Mouse (Mus musculus): ENCODE data around the gene Zmiz1.
A peak's percentile ranks its signal among the peaks of the same experiment; 100 is the strongest.

The Zmiz1 gene

DNA sequence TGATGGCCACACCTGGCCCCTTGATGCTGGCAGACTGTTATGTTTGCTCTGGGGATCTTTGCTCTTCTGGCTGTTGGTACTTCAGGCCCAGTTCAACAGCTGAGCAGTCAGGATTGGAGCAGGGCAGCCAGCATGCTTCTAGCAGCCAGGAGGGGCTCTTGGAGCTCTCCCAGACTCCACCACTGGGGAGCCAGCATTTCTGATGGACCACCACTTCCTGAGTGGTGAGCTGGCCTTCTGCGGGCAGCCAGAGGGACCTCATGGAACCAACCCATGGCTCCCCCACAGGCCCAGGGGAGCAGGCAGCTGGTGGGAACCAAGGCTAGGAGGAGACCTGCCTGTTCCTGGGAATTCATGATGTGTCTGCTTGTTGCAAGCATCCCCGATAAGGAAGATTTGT, 94.4 kb downstream of the Zmiz1 start:
- no peak for DNase-seq (ENCODE audit: extremely low read depth, insufficient read length, low spot score)

- DNase-seq (ENCODE audit: extremely low read depth, insufficient read length, low spot score) = no peak
Observed at GRCm38 (mm10) chr14:25554781-25555180, 95.8 kb downstream of the Zmiz1 start.

DNA sequence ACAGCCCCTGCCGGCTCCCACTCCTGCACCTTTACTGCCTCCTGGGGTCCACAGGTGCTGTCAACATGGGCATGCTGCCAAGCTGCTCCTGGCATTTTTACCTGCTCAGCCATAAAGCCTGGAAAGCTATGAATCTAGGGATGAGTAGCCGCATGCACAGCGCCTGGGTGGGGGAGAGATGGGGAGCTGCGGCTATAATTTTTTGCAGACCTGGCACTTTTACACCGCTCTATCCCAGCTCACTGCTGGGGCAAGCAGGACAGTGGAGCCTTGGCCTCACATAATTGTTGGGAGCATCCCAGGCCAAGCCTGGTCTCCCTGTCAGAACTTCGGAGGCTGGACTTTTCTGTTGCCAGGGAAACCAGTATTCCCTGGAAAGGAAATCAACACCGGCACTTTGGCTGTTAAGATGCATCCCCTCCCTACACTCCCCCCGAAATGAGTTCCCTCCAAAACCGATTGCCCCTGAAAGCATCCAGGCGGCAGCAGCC, 96.4 kb downstream of the Zmiz1 start:
- DNase-seq (ENCODE audit: extremely low read depth, insufficient read length, low spot score) = no peak

DNA sequence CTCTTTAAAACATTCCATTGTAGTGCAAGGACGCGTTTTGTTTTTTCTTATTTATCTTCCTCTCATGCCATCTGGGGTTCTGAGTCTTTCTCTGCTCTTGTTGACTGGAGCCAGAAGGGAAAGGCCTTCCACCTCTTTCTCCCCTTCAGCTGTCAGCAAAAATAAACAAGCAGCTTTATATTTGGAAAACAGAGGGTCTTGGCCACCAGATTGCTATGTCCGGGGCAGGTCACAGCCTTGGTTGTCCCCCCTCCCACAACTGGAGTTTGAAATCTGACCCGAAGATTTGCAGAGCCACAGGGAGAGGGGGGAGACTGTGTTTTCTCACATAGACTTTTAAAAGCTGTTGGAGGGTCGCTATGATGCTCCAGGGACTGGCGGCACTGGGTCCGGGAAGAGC, 96.9 kb downstream of the Zmiz1 start:
- no peak for DNase-seq (ENCODE audit: extremely low read depth, insufficient read length, low spot score)

- DNase-seq (ENCODE audit: extremely low read depth, insufficient read length, low spot score) = no peak
Observed at GRCm38 (mm10) chr14:25557014-25557413, 98.0 kb downstream of the Zmiz1 start.

- DNase-seq (ENCODE audit: extremely low read depth, insufficient read length, low spot score) = no peak
Observed at GRCm38 (mm10) chr14:25558479-25558878, 99.5 kb downstream of the Zmiz1 start.

GRCm38 (mm10) chr14:25559907-25560306, 100.9 kb downstream of the Zmiz1 start:
- no peak for DNase-seq (ENCODE audit: extremely low read depth, insufficient read length, low spot score)

DNA sequence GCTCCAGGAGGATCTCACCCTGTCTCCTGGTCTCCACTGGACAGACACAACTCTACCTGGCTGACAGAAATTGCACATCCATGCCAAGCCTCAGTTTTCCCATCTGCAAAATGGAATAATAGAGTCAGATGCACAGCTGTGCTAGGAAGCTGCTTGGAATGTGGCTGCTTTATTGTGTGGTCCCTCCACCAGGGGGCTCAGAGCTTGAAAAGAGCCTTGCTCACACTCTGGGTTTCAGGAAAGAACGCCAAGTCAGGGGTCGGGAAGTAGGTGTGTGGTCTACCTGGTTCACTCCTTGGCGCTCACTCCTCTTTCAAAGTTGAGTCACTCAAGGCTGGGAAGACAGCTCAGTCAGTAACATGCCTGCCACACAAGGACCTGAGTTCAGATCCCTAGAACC, 101.9 kb downstream of the Zmiz1 start:
- DNase-seq (ENCODE audit: extremely low read depth, insufficient read length, low spot score) = no peak

DNA sequence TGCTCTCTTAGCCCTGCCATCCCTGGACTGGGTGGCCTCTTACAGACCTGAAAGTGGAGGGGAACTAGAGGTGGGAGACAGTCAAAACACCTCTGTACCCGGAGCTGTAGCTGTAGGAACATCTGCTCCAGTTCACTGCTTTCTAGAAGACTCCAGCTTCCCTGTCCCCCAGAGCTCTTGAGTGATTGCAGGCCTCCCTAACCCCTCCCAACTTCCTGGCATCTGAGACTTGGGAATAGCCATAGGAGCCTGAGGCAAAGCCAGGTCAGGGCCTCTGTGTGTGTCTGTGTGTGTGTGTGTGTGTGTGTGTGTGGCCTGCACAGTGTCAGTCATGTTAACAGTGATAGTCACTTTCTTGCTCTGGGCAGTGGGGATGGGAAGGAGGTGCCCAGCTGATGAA, 102.7 kb downstream of the Zmiz1 start:
- DNase-seq (ENCODE audit: extremely low read depth, insufficient read length, low spot score) = no peak

DNA sequence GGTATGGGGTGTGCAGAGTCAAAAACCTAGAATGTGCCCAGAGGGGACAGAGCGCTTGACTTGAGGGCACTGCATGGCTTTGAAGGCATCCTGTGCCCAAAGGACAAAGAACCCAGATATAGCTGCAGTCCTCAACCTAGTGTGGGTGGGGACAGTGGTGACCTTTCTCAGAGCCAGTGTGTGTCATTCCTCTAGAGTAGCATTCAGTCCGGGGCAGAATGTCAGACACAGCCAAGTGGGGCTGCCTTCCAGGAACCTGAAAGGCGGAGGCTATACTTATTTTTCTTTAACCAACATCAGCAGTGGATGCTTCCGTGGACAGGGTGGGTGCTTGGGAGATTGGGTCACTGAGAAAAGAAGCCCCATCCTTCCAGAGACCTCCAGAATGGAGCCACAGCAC, 103.5 kb downstream of the Zmiz1 start:
- DNase-seq (ENCODE audit: extremely low read depth, insufficient read length, low spot score) = no peak

- DNase-seq (ENCODE audit: extremely low read depth, insufficient read length, low spot score) = no peak
Observed at GRCm38 (mm10) chr14:25562909-25563308, 103.9 kb downstream of the Zmiz1 start.

GRCm38 (mm10) chr14:25564577-25564976, 105.6 kb downstream of the Zmiz1 start:
- no peak for DNase-seq (ENCODE audit: extremely low read depth, insufficient read length, low spot score)

GRCm38 (mm10) chr14:25565344-25566088, 106.5 kb downstream of the Zmiz1 start:
- peak; percentile 71 for DNase-seq (ENCODE audit: extremely low read depth, insufficient read length, low spot score)

DNA sequence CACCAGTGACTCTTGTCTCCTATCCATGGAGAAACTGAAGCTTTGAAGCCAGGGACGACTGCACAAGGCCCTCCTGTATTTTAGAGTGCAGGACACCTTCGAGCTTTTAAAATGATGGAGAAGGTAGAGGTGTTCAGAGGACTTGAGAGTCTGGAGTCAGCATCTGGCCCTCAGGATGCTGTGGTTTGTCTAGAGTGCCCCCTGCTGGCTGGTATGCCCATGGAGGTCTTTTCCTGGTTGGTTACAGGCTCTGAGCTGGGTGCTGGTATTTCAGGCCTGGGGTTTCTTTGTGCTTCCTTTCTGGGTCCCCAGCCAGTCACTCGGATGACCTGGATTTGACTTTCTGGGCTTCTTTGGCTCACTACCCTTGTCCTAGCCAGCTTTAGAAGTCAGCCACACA, 108.3 kb downstream of the Zmiz1 start:
- no peak for DNase-seq (ENCODE audit: extremely low read depth, insufficient read length, low spot score)

- no peak for DNase-seq (ENCODE audit: extremely low read depth, insufficient read length, low spot score)
Observed at GRCm38 (mm10) chr14:25567837-25568236, 108.9 kb downstream of the Zmiz1 start.

DNA sequence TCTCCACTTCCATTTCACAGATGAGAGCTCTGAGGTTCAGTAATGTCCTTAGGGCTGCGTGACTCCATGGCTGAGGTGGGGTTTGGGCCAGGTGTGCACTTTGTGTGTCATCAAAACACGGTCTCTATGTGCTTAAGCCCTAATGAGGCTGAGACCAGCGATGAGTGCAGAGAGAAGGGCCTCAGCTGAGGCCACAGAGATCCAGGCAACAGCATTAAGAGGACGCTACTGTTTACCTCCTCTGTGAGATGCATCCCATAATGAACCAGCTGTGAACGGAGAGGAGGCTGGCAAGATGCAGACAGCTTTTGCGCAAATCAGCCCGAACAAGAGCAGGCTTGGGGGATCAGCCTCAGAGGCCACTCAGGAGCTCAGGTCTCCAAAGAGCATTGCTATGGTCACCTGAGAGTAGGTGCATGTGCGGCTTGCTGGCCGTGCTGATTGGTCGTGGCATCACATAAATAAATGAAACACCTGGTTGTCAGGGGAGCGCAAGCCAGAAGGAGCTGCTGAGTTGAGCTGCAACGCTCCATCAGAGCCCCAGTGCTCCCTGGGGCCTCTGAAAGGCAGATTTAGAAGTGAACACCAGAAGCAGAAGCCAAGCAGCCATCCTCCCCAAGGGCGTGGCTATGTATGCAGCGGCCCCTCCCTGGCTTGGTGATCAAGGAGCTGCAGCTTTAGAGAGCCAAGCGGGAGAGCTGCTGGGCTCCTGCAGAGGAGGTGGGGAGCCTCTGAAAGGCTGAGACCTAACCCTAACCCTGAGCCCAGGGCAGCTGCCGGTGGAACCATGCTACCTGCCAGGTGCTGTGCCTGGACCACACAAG, 115.3 kb downstream of the Zmiz1 start:
- no peak for DNase-seq (ENCODE audit: extremely low read depth, insufficient read length, low spot score)

DNA sequence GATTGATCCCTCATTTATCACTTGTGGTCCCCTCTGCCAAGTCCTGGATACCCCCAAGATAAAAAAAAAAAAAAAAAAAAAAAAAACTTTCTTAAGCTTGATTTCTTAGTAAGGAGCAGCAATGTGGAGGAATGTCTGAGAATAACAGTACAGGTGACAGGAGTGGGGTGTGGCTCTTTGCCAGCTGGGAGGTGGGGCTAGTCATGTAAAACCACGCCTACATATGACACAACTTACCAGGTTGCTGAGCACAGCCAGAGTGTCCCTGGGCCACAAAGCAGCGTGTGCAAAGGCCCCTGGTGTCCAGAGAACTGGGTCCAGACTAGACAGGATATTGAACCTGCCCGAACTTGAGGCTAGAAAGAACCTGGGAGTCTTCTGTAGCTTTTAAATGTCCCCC, 117.7 kb downstream of the Zmiz1 start:
- DNase-seq (ENCODE audit: extremely low read depth, insufficient read length, low spot score) = no peak

- DNase-seq (ENCODE audit: extremely low read depth, insufficient read length, low spot score) = no peak
Observed at GRCm38 (mm10) chr14:25577431-25577830, 118.4 kb downstream of the Zmiz1 start.

DNA sequence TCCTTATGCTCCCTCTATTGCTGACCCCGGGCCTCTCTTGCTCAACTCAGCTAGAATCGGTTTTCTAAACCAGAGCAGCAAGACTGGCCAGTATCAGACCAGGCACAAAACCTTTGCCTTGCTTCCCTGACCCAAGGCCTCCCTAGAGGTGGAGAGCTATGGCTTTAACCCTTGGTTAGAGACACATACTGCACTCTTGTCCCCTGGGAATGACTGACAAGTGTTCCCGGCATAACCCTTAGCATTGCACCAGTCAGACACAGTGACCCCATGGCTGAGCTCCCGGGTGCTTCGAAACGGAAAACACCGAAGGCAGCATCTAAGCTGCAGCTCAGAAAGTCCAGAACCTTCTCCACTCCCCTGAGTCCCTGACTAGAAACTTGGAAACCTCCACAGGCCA, 120.6 kb downstream of the Zmiz1 start:
- DNase-seq (ENCODE audit: extremely low read depth, insufficient read length, low spot score) = no peak

DNA sequence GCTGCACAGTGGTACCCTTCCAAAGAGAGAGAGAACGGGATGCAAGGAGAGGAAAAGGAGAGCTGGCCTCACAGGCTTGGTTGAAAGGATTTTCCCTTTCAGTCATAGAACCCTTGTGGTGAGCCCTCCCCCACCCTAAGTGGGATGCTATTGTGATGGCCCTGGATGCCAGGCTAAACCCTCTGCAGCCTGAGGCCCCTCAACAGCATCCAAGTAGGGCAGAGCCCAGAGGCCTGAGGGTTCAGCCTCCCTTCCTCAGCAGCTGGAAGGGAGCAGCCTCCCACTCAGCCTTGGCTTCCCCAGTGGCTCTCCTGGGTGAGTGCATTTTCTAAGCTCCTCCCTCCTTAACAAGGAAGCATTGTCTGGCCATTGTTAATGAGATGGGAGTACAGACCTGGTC, 121.4 kb downstream of the Zmiz1 start:
- no peak for DNase-seq (ENCODE audit: extremely low read depth, insufficient read length, low spot score)

- DNase-seq (ENCODE audit: extremely low read depth, insufficient read length, low spot score) = no peak
Observed at GRCm38 (mm10) chr14:25582603-25583002, 123.6 kb downstream of the Zmiz1 start.

DNA sequence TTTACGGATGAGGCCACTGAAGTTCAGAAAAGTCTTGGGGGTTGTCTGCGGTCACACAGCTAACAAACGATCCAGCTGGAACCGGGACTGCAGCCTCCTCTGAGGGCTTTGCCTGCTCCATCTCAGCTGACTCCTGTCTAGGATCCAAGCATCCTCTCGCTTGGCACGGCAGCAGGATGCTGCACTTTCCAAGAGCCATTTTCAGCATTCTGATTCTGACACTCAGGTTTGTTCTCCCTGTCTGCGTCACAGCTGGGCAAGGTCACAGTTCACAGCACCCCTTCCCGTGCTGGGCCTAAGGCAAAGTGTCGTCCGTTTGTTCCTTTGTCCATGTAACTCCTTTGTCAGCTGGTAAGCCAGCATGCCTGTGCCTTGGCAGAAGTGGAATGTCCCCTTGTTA, 124.9 kb downstream of the Zmiz1 start:
- DNase-seq (ENCODE audit: extremely low read depth, insufficient read length, low spot score) = no peak
